Mouse (Mus musculus) left cerebral cortex, adult 18-20 months (tissue): Measurements from ENCODE around the gene Fbxo36. TPM values are rescaled to one million over a fixed set of nuclear protein-coding genes. Genes with fewer than 3 reads are reported as not detected.

Experiments used
- DNase-seq, 2 experiments: peaks; one replicate each; pipeline ENCODE4 v3.0.0; 2021 to 2022; ENCODE audit warnings: low spot score in 2 of 2, mixed read lengths in 1 of 2
- total RNA-seq, 2 experiments: library from RNA; stranded (reverse); gene quantifications; 2 replicates each; pipeline ENCODE4 v1.2.3; 2021

Fbxo36 gene
- total RNA-seq, 2 experiments from 2014 or later = 2.2 to 3.9 TPM

- DNase-seq = no peak
Observed at GRCm38 (mm10) chr1:84942666-84943065, 103.0 kb downstream of the Fbxo36 start.

DNA sequence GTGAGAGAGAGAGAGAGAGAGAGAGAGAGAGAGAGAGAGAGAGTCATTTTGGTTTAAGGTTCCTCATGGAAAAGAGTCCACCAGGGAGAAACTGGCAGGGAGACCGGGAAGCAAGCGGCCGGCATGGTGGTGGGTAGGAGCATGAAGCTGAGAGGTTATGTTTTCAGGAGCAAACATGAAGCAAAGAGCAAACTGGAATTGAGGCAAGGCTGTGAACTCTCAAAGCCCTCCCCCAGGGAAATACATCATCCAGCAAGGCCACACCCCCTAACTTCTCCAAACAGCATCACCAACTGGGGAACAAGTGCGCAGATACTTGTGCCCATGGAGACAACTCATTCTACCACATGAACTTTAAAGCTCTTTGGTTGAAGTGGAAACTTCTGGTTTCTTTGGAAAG is 103.9 kb downstream of the Fbxo36 start:
- no peak for DNase-seq

GRCm38 (mm10) chr1:84945950-84946349 is 106.3 kb downstream of the Fbxo36 start:
- DNase-seq = no peak

DNA sequence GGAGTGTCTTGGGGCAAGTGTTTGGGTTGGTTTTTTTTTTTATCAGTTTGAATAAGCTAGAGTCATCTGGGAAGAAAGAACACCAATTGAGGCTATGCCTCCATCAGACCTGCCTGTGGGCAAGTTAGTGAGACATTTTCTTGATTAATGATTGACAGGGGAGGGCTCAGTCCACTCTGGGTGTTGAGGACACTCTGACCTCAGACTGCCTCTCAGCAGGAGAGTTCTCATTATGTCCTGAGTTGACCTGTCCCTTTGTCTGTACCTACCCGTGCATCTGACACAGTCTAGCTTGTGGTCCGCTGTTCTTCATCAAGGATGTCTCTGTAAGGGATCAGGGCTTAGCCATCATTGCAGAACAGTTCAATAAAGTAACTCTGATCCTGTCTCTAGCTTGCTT is 107.7 kb downstream of the Fbxo36 start:
- DNase-seq = no peak

Other genes with a start within 250 kb of the Fbxo36 start
- gene Dner, start 143.6 kb upstream of the Fbxo36 start, total RNA-seq = 100 to 1,000 TPM; 140 to 143 TPM
- 100 to 1,000 TPM; 201 to 202 TPM for gene Trip12, start 675 bp downstream of the Fbxo36 start, total RNA-seq
- 10 to 100 TPM in 1 of 2 experiments, 1 to 10 TPM in 1; 9.7 to 10.9 TPM for gene Slc16a14, start 95.3 kb downstream of the Fbxo36 start, total RNA-seq